Mouse (Mus musculus) kidney, adult 11 months (tissue): ENCODE results near the gene Ptprj.

Experiments
- DNase-seq: peaks from one replicate; pipeline ENCODE4 v3.0.0; 2022

The Ptprj gene

DNA sequence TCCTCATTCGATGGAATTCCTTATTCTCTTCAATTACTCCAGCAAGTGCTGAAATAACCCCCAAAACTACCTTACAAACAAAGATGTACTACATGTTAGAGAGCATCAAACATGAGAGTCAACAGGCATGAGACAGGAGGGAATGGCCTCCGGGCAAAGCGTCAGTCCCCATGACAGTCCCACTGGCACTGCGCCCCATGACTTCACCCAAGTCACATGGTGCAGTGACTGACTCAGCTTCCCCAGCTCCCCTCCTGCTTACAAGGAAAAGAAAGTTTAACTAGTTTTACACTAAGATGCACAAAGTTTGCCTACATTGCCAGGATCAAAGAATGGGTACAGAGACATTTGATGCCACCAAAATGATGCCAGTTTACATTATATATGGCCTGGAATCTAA lies 71.2 kb downstream of the Ptprj start:
- no peak for DNase-seq

DNA sequence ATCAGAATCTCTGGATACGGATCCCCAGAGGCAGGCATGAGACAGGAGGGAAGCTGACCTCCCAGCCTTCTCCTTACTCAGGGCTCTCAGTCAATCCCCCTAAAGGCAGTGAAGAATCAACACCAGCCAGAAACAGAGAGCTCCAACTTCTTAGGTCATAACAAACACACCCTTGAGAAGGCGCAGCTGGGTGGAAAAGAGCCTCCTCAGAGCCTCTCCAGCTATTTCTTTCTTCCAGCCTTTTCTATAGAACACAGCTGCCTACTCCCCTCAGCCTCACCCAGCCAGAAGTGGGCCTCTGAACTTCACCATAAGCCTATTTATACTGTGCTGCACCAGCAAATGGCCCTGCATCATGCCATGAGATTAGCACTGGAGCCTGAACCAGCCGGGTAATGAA lies 74.3 kb downstream of the Ptprj start:
- DNase-seq = no peak

DNA sequence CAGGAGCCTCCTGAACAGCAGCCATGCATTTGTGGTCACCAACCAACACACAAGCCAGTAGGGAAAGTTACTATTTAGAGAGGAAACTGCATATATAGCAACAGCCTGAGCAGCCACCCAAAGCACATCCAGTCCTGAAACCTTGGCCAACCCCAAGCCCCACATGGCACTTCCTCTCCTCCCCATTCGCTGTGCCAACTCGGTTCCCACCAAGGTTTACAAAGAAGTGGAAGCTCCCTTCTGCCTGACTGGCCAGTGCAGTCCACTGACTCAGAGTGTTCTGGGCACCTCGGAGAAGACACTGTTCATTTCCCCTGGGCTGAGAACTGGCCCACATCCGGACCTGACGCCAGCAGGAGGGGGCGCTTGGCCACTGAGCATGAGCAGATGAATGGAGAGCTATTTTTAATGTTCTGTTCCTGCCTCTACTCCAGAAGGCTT lies 75.7 kb downstream of the Ptprj start:
- DNase-seq = peak; percentile 22

DNA sequence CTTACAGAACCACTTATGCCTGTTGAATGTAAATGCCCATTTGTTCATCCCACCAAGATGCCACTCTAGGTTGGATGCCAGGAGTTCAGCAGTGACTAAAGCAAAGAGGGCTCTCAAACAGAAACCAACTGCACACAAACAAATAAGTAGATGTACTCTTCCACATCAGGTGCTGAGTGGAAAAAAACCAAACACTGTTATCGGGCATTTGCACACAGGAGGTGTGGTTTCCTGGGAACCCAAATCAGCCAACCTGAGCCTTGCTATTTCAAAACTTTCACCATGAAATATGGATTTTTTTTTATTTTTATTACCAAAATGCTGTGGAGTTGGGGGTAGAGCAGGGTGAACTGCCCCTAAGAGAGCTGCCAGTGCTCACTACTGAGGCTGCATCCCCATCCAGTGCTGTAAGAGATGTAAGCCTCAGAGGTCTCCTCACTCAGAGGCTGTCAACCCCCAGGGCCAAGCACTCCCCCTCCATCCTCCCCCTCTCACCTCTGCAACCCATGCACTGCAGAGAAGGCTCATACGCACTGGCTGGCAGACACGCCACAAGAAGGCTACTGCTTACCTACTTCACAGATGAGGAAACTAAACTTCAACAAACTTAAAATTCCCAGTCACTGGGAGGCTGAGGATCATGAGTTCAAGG lies 77.1 kb downstream of the Ptprj start:
- DNase-seq = no peak

DNA sequence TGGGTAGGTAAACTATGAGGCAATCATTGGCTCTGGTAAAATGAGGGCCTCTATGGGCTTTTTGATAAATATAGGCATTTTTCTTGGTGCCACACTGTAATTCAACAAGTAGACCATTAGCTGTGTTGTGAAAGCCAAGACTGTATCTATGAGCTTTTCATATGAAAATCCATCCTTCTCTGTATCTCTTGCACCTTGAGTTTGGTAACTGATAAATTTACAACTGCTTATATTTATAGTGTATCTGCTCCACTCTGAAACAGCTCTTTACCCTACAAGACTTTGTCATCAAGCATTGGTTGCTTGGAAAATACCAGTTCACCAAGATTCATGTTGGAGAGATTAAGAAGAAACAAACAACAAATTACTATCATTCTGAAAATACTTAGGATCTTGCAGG lies 77.7 kb downstream of the Ptprj start:
- no peak for DNase-seq

DNA sequence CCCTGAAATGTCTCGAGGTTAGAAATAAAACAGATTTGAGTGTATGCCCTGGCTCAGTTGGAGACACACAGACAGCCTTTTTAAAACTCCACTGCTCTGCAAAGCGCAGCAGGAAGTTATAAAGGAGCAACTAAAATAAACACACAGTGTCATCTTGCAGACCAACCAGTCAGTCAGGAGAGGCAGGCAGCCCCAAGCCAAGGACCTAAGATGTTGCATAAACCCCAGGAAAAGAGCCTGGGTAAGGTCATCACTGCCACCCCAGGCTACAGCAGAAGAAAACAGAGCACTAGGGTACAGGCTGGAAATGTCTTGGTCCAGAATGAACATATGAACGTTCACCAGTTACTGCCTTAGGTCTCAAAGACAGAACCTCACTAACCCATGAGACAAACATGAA lies 78.7 kb downstream of the Ptprj start:
- no peak for DNase-seq

DNA sequence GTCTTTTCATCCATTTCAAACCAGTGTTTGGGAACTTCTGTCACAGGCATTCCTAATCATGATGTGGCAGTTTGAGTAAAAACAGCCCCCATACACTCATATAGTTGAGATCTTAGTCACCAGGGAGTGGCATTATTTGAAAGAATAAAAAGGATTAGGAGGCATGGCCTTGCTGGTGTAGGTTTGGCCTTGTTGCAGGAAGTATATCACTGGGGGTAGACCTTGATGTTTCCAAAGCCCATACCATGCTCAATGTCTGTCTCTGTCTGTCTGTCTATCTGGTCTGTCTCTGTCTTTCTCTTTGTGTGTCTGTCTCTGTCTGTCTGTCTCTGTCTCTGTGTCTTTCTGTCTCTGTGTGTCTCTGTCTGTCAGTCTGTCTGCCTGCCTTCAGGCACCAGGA lies 79.6 kb downstream of the Ptprj start:
- DNase-seq = no peak

DNA sequence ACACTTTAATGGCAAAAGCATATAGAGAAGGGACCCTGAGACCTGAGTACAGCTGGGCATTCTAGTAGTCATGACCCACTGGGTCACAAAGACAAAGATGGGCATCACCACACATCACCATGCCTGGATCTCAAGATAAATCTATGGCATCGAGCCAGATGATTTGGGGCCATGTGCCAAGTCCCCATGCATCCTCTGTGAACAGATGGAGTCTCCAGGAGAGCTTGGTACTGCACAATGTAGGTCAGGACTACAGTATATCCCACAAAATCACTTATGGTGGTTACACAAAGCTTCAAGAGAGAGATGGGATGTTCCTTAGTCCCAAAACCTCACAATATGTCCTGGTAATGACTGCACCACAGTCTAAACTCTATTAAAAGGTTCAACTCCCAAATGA lies 81.4 kb downstream of the Ptprj start:
- no peak for DNase-seq

DNA sequence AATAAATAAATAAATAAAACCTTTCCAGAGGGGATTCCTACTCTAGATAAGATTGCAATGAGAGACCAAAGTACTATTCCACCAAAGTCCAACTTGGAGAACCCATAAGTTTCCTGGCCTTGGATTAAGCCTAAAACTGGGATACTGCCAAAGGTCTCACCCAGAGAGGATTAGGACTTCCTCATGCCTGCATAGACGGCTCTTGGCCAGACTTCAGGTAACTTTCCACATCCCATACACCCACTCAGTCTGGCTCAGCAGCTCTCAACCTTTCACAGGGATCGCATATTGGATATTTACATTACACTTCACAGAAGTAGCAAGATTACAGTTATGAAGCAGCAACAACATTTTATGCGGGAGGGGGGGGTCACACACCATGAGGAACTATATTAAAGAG lies 82.9 kb downstream of the Ptprj start:
- DNase-seq = peak; percentile 52

DNA sequence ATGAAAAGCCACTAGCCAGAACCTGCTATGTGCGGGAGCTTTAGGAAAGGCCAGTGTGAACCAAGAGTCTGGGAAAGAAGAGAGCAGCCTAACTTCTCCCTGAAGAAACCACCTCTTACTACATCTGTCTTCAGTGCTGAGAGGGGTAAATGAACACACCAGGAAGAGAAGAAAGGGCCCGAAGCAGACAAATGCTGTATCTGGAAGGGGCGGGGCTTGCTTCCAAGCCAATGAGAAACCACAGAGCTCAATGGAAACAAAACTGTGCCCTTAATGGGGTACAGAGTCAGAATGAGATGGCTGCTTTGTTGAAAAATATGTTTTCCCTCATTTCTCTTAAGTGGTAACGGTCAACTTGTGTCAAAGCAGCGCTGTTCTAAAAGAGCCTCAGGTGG lies 83.8 kb downstream of the Ptprj start:
- no peak for DNase-seq

DNA sequence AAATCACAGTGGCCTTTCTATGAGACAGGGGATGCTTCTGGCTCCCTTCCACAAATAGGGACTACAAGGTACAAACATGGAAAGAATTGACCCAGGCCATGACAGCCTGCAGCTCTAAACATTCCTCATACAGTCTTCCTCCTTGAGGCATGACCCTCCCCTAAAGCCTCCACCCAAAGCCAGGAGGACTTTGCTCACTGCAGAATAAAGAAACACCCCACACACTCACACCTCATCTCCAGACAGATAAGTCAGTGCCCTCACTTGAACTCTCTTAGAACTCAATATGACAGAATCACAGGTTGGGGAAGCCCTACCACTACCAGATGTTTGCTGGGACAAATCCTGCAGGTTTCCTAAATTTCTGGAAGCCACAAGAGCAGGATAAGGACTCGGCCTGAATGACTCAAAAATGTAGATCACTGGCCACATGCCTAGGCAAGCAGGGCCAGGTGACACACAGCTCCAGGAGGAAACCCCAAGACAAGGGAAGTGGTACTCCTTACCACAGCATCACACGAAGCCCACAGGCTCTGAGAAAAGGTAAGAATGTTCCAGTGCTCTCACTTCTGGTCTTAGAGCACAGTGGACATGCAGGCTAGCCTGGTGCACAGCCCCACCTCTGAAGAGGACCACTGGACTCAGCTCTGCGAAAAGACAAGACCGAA lies 84.3 kb downstream of the Ptprj start:
- no peak for DNase-seq

DNA sequence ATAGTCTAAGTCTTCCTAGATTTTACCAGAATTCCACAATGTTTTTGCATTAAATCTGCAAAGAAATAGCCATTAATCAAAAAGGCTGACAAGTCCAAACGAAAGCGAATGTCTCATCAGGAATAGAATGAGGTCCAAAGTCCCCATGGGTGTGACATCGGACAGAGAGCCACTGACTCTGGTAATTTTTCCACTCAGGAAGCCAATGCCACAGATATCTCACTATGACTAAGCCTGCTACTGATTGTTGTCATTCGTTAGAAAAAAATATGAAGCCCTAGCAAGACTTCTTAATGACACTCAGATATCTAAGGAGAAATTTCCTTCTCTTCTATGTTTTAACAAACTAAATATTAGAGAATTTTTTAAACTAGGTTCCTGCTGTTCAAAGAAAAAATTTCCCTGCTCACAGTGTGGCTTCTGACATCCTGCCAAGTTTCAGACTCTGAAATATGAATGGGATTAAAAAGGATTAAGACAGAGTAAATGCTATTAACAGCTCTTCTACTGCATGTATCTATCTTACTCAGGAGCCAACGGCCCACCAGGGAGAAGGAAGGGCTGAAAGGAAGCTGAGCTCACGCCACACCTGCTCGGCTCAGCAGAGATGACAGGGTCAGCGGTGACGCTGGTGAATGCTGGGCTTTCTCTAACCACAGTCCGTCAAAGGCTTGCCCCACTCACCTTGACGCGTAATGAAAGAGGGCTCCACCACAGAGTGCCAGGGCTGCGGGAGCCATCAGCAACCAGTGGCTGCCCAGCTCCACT lies 90.0 kb downstream of the Ptprj start:
- DNase-seq = no peak

DNA sequence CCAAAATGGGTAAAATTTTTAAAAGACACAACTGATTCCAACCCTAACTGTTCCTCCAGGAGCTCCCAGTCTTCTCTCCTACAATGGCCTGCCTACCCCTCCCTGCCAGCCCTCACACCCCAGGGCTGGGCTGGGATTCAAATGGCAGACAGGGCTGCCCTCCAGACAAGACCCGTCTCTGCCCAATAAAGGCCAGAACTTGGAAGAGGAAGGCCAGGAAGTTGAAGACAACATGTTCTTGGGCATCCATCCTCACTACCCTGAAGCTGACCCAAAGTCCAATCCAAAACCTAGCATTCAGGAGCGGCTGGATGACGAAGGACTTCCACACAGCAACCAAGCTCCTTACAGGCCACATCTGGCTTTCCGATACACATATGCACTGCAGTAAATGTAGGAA lies 90.6 kb downstream of the Ptprj start:
- no peak for DNase-seq

DNA sequence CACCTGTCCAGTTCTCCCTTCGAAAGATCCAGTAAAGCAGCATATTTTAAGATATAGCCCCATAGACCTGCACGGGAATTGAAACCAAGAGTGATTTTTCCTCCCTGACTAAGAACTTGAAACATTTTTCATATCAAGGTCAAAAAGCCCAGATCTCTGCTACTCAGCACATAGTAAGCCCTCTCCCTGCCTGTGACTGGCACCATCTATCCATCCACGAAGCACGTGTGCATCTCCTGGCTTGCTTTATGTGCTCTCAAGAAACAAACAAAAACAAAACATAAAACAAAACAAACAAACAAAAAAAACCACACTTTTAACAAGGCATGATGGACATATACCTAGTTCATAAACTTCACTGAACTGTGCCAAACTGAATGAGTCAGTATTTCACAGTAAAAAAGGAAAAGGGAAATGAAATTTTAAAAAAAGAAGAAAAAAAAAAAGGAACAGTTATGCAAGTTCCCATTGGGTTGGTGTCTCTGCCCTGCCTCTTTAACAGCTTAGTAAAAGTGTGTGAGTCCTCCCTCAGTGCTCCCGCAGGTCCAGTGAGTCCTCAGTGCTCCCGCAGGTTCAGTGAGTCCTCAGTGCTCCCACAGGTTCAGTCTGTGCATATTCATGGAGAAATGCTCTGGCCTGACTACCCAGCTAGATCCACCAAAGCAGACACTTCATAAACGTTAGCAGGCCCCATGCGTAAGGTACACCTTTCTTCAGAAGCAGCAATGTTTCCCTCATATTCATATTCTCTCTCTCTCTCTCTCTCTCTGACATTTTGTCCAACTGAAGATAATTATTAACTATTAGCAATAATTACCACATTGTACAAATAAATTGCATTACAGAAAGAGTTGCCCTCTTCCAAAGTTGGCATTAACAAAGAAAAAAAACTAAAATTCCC lies 91.5 kb downstream of the Ptprj start:
- DNase-seq = no peak

DNA sequence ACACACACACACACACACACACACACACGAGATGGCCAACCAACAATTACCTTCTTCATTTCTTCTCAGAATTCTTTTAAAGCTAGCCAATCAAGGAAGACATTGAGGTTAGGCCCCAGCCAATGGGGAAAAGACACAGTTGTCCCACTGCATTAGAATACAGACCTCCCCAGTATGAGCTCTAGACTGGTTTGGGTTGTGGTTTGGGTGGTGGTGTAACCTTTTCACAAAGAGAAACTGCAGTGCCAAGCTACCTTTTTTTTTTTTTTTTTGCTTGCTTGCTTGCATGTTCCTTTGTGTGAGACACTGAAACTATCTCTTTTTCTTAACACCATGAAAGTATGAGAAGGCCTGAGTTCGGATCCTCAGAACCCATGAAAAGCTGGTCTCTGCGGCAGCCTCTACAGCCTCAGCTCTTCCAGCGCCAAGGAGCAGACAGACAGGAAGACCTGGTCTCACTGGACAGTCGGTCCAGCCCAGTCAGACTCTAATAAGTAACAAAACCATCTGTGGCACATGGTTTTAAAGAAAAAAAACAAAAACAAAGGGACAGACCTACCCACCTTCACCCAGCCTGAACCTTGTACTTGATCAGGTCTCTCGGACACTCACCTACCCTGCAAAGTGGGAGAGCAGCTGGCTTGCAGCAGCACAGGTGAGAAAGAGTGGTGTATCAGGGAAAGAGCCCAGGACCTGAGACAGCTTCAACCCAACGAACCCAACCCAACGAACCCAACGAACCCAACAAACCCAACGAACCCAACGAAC lies 92.8 kb downstream of the Ptprj start:
- DNase-seq = no peak

DNA sequence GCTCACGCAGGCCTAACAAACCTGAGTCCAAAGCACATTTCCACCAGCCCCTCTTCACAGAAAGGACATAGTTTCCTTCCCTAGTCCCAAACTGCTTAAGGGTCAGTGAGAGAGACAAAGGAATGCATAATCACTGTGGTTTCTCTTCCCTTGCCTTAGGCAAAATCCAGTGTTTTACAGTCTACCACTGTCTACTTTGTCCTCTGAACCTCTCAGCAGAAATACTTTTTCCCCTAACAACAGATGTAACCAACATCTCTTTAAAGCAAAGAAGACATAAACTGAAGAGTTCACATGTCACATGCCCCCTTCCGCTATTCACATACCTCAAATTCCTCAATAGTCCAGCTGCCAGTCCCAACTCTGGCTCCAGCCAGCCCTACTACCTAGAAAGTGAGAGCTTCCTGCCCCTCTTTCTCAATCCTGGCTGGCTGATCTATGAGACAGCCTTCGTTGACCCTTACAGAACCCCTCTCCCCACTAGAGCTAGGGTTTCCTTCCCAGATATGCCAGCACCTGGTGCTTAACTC lies 94.2 kb downstream of the Ptprj start:
- DNase-seq = no peak

DNA sequence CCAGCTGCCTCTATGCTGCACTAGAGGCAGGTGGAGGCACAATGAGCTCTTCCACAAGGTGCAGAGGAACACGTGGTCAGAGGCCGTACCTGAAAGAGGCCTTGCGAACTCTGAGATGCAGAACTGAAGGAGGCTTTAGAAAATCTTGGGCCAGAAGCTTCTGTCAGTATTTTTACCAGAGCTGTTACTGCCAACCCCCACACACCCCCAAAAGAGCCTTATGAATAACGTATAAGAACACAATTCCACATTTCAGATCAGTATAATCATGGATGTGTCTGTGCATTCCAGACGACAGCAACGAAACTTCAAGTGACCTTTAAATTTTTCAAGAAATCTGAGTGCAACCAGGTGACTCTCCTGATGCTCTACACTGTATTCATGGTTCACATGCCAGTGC lies 98.9 kb downstream of the Ptprj start:
- no peak for DNase-seq

DNA sequence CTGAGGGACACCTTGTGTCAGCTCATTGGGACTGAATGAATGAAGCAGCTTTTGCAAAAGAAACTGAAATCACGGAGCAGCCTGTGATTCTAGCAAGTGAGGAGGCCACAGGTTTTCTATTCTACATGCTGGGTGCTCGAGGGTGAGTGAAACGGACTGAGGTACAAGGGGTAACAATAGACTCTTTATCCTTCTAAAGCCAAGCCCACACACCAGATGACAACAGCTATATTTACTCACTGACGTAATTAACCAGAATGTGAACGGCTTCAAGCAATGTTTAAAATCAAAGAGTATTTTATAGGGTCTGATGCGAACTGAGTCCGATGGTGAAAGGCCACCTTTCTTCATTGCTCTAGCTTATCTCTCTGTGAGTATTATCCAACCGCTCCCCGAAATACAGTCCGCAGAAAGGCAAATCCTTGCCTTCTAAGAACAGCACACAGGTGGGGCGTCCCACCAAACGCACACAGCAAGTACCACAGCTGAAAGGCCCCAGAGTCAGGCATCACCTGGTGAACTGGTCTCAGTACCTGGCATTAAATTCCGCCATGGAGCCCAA lies 99.6 kb downstream of the Ptprj start:
- no peak for DNase-seq

DNA sequence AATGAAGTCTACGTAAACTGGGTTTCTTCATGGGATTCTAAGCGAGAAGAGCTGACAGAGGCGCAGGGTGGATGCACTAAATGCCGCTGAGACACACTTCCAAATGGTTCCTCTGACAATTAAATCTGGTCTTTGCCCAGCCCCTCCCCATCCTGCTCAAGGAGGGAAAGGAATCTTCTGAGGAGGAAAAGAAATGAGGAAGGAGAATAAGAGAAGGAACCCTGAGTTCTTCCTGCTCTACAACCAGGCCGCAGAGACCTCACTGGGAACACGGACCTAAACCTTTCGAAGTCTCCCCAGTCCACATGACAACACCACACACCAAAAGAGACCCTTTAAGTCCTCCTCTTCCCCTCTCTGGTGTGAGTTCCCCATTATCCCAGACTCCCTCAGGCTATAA lies 101.9 kb downstream of the Ptprj start:
- no peak for DNase-seq

DNA sequence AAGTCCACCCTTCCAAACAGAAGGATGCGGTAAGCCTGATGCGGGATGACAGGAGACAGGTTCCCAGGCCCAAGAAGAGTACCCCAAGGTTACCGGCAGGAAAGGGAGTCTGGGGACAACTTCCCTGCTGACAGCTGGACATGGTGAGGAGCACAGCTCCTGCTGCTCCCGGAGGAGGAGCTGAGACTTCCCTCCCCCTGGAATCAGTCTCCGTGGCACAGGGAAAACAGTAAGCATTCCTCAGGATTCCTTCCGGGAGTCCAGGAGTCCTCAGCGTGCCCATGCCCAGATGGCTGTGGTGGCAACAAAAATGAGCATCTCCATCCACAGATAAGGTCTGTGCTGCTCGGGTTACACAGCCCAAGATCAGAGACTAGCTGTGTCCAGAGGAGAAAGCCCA lies 102.8 kb downstream of the Ptprj start:
- DNase-seq = no peak

DNA sequence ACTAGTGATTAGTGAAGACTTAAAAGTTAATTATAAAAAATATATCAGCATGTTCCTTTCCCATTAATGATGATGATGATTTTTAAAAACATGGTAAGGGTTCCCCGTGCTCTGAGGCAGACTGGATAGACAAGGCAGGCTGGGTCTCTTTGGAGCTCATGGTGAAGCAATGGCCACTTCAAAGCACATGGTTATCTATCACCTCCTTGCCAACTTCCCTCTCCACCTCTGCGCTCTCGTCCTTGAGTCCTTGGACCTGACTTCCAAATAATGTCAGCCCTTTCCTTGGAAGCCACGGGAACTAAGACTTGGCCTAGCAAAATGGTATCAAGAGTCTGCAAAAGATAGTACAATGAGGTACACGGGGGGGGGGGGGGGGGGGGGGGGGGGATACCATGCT lies 103.7 kb downstream of the Ptprj start:
- no peak for DNase-seq

DNA sequence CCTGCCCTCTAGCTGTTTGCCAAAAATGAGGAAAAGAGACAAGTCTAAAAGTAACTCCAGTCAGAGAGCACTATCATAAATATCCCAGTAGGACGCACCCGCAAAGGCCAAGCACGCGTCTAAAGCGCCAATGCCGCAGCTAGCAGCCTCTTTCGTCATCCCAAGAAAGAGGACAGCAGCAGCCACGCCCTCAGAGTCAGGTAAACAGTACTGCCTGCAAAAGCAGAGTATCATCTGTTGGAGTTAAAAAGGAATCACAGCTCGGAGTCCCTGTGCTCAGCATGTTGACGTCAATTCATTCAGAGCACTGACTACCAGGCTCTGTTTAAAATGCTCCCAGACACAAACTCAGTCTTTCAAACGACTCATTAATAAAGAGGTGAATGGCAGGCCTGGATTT lies 104.1 kb downstream of the Ptprj start:
- DNase-seq = no peak
